Mouse (Mus musculus) colon, adult 2 months (tissue): Measurements from ENCODE around the gene Dgkd. TPM values are rescaled to one million over a fixed set of nuclear protein-coding genes. Genes with fewer than 3 reads are reported as not detected.

Experiments used
- polyA plus RNA-seq: library from polyadenylated mRNA; depleted of rRNA; stranded (reverse); fragments of >200 nt; gene quantifications from 2 replicates; pipeline ENCODE4 v1.2.3, GENCODE M21; 2012; rRNA removed

Dgkd gene
- 33.3 and 36.2 TPM in 2 replicates for polyA plus RNA-seq

DNA sequence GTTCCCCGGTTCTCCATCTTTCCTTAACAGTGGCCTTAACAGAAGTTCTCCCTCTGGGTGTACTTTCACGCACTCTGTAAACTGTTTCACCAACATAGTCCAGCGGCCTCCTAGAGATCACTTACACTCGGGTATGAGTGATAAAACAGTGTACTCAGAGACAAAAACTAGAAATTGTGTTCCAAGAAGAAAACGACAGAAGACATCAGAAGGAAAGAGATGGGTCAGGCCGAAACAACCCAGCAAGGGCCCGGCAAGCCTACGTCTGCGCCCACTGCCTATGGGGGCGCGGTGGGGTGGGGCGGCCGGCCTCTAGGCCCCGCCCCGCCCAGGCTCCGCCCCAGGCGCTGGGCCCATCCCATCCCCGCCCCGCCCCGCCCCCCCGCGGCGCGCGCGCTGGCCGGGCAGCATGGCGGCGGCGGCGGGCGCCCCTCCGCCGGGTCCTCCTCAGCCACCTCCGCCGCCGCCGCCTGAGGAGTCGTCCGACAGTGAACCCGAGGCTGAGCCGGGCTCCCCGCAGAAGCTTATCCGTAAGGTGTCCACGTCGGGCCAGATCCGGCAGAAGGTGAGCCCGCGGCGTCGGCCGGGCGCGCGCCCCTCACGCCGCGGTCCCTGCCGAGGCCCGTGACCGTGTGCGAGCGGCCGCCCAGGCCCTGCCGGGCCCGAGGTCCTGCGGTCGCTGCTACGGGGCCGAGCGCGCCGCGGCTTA lies at the start of gene Dgkd:
Dgkd (plus strand) TSS at position 396 of the 709 bp plus-strand sequence.

DNA sequence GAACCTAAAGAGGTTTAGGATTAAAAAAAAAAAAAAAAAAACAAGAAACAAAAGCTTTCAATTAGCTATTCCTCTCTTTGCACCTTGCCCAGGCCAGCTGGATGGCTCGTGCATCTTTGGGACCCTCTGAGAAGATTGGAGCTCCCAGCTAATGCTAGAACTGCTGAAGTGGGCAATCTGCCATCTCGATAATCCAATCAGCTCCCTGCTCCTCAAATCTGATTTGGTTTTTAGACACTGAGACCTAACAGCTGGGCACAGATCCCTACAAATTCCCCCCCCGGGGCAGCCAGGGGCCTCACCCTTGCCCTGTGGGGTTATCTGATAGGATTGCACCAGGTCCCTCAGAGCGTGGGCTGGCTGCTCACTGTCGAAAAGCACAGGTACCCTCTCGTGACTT lies 49.5 kb upstream of the Dgkd start, which contains the start of gene Sag:
Sag (plus strand) TSS at position 105 of the 400 bp plus-strand sequence.

Other genes starting within 250 kb of the Dgkd start
- 20.4 and 21.3 TPM in 2 replicates for gene Inpp5d, start 233.0 kb upstream of the Dgkd start, polyA plus RNA-seq
- gene Atg16l1, start 97.4 kb upstream of the Dgkd start, polyA plus RNA-seq = 17.0 and 18.4 TPM in 2 replicates
- 0.07 and 0.31 TPM in 2 replicates for gene Sag, start 49.6 kb upstream of the Dgkd start, polyA plus RNA-seq
- 3.5 and 4.8 TPM in 2 replicates for gene Usp40, start 155.3 kb downstream of the Dgkd start, polyA plus RNA-seq
- 0.47 TPM in 1 of 2 replicates, not detected in the other for gene Ugt1a10, start 202.1 kb downstream of the Dgkd start, polyA plus RNA-seq
- not detected in 2 replicates for gene Ugt1a9, start 217.5 kb downstream of the Dgkd start, polyA plus RNA-seq
- gene Ugt1a8, start 234.5 kb downstream of the Dgkd start, polyA plus RNA-seq = not detected in 2 replicates
- gene Ugt1a7c, start 241.8 kb downstream of the Dgkd start, polyA plus RNA-seq = 100.0 and 115 TPM in 2 replicates
- 1.1 and 30.2 TPM in 2 replicates for gene Ugt1a6b, start 250.0 kb downstream of the Dgkd start, polyA plus RNA-seq